Mouse (Mus musculus) heart, postnatal 0 days (tissue): ENCODE measurements at regions not wholly inside any gene's neighbourhood (a gene's known extent, or its start where the extent isn't known, plus 50 kb on each side); places are given as distances from the start of the nearest gene placed in this dataset.

ENCODE experiments used
- ATAC-seq: fragments of 200-750 bp; cut with Nextera tagmentation; 2 replicates; pipeline ENCODE4 v1.8.0; 2017; ENCODE audit warnings: low read depth, moderate number of reproducible peaks, moderate library complexity; ENCODE audit not compliant: insufficient read depth
- DNase-seq: peaks from one replicate; pipeline ENCODE4 v3.0.0-alpha.2; 2016; ENCODE audit warnings: low spot score
- H3K27ac ChIP-seq: fragments of 300-500 bp; sonication (generic); 2 replicates; pipeline ENCODE4 v1.5.1; 2014; ENCODE audit warnings: low read depth, mild to moderate bottlenecking
- H3K27me3 ChIP-seq: fragments of 300-500 bp; sonication (generic); 2 replicates; pipeline ENCODE4 v1.6.1; 2014; ENCODE audit warnings: low read length, mixed read lengths; ENCODE audit not compliant: control insufficient read depth, insufficient read depth
- H3K36me3 ChIP-seq: fragments of 300-500 bp; sonication (generic); replicated peaks from 2 replicates; pipeline ENCODE4 v1.6.1; 2014; ENCODE audit warnings: low read length, mixed read lengths; ENCODE audit not compliant: control insufficient read depth, insufficient read depth
- H3K4me1 ChIP-seq: fragments of 300-500 bp; sonication (generic); 2 replicates; pipeline ENCODE4 v1.6.1; 2014; ENCODE audit warnings: antibody characterized with exemption; ENCODE audit not compliant: control insufficient read depth, insufficient read depth
- H3K4me2 ChIP-seq: fragments of 300-500 bp; sonication (generic); 2 replicates; pipeline ENCODE4 v1.6.1; 2014; ENCODE audit warnings: low read depth, mild to moderate bottlenecking, low read length, moderate library complexity
- H3K4me3 ChIP-seq: fragments of 300-500 bp; sonication (generic); 2 replicates; pipeline ENCODE4 v1.5.1; 2014; ENCODE audit warnings: low read depth, low read length
- H3K9ac ChIP-seq: fragments of 300-500 bp; sonication (generic); replicated peaks from 2 replicates; pipeline ENCODE4 v1.6.1; 2014; ENCODE audit warnings: low read depth, low read length, mixed read lengths
- H3K9me3 ChIP-seq: fragments of 300-500 bp; sonication (generic); replicated peaks from 2 replicates; pipeline ENCODE4 v1.6.1; 2016; ENCODE audit warnings: low read length; ENCODE audit not compliant: control insufficient read depth
- CTCF ChIP-seq: IDR thresholded peaks from 2 replicates; pipeline ENCODE4 v1.5.1; 2016; ENCODE audit warnings: antibody characterized with exemption, control low read depth, low read depth
- EP300 ChIP-seq: IDR thresholded peaks from 2 replicates; pipeline ENCODE4 v1.6.1; 2016; ENCODE audit warnings: antibody characterized with exemption, low read depth
- WGBS: fragments of 180-500 bp; shearing (Covaris S2); extraction: QIAGEN DNeasy Blood & Tissue Kit; methylation state at CpG from one replicate; pipeline ENCODE4 v1.1.7; 2014; 5-methylcytosine and 5-hydroxymethylcytosine counted together

GRCm38 (mm10) chr8:109012655-109013054, 481.2 kb upstream of the Pmfbp1 start:
- H3K4me1 ChIP-seq = no peaks in the 10 kb centered on the region
- H3K27me3 ChIP-seq = no peaks in the 10 kb centered on the region
- DNase-seq (no peak), ATAC-seq (no peak)
- H3K36me3 ChIP-seq = no peaks in the 10 kb centered on the region
- no peak overlapping the region for H3K4me3 ChIP-seq
- no peak for TF ChIP-seq CTCF
- TF ChIP-seq EP300 = no peak
- WGBS = 54% methylated on average over 8 of the region's 8 CpGs
- no peak overlapping the region for H3K27ac ChIP-seq
- H3K4me2 ChIP-seq = no peak overlapping the region
- H3K9me3 ChIP-seq = no peaks in the 10 kb centered on the region
- H3K9ac ChIP-seq = no peak overlapping the region

GRCm38 (mm10) chr8:109013577-109013976, 480.2 kb upstream of the Pmfbp1 start:
- 65% methylated on average over 7 of the region's 7 CpGs for WGBS
- no peaks in the 10 kb centered on the region for H3K4me1 ChIP-seq
- no peak for TF ChIP-seq CTCF
- no peak for TF ChIP-seq EP300

GRCm38 (mm10) chr8:109014746-109015145, 479.1 kb upstream of the Pmfbp1 start:
- Histone ChIP-seq H3K36me3 (no peaks in the 10 kb centered on the region), H3K4me1 (no peaks in the 10 kb centered on the region), H3K4me2 (no peak overlapping the region), H3K9ac (no peak overlapping the region), H3K4me3 (no peak overlapping the region), H3K27me3 (no peaks in the 10 kb centered on the region), H3K9me3 (no peaks in the 10 kb centered on the region), H3K27ac (no peak overlapping the region)
- ATAC-seq (no peak), DNase-seq (no peak)
- 66% methylated on average over 7 of the region's 7 CpGs for WGBS
- TF ChIP-seq CTCF = peak; percentile 69
- no peak for TF ChIP-seq EP300

More at GRCm38 (mm10) chr8:109013577-109013976, 480.2 kb upstream of the Pmfbp1 start:
- H3K36me3 ChIP-seq = no peaks in the 10 kb centered on the region
- no peaks in the 10 kb centered on the region for H3K9me3 ChIP-seq
- no peak overlapping the region for H3K4me3 ChIP-seq
- no peaks in the 10 kb centered on the region for H3K27me3 ChIP-seq
- no peak overlapping the region for H3K27ac ChIP-seq
- no peak overlapping the region for H3K9ac ChIP-seq
- ATAC-seq (no peak), DNase-seq (no peak)
- no peak overlapping the region for H3K4me2 ChIP-seq

- ATAC-seq = no peak
- no peaks in the 10 kb centered on the region for H3K27me3 ChIP-seq
- no peak overlapping the region for H3K4me3 ChIP-seq
- 76% methylated on average over 7 of the region's 7 CpGs for WGBS
- TF ChIP-seq CTCF = no peak
- H3K9me3 ChIP-seq = no peaks in the 10 kb centered on the region
- no peaks in the 10 kb centered on the region for H3K36me3 ChIP-seq
- no peak overlapping the region for H3K9ac ChIP-seq
- no peak overlapping the region for H3K27ac ChIP-seq
- no peak for DNase-seq
- H3K4me2 ChIP-seq = no peak overlapping the region
- no peaks in the 10 kb centered on the region for H3K4me1 ChIP-seq
Observed at GRCm38 (mm10) chr8:109019565-109019964, 474.3 kb upstream of the Pmfbp1 start.

- no peak for DNase-seq
Observed at GRCm38 (mm10) chr8:109020102-109020501, 473.7 kb upstream of the Pmfbp1 start.

GRCm38 (mm10) chr8:109027923-109028322, 465.9 kb upstream of the Pmfbp1 start:
- ATAC-seq (no peak), DNase-seq (no peak)
- Histone ChIP-seq H3K27ac (no peak overlapping the region), H3K36me3 (no peaks in the 10 kb centered on the region), H3K9ac (no peak overlapping the region), H3K4me3 (no peak overlapping the region), H3K9me3 (no peaks in the 10 kb centered on the region), H3K4me1 (no peaks in the 10 kb centered on the region), H3K27me3 (no peaks in the 10 kb centered on the region), H3K4me2 (no peak overlapping the region)
- 86% methylated on average over 8 of the region's 8 CpGs for WGBS
- no peak for TF ChIP-seq CTCF
- TF ChIP-seq EP300 = no peak

More at GRCm38 (mm10) chr8:109020102-109020501, 473.7 kb upstream of the Pmfbp1 start:
- no peak overlapping the region for H3K4me2 ChIP-seq
- H3K27me3 ChIP-seq = no peaks in the 10 kb centered on the region
- no peaks in the 10 kb centered on the region for H3K36me3 ChIP-seq
- H3K4me1 ChIP-seq = no peaks in the 10 kb centered on the region
- H3K4me3 ChIP-seq = no peak overlapping the region
- TF ChIP-seq CTCF (no peak), EP300 (no peak)
- H3K27ac ChIP-seq = no peak overlapping the region
- ATAC-seq = no peak
- H3K9ac ChIP-seq = no peak overlapping the region
- WGBS = 87% methylated on average over 4 of the region's 4 CpGs
- no peaks in the 10 kb centered on the region for H3K9me3 ChIP-seq
